Mouse (Mus musculus): ENCODE data around the gene Prm1. TPM values are rescaled to one million over a fixed set of nuclear protein-coding genes. Genes with fewer than 3 reads are reported as not detected.
A peak's percentile ranks its signal among the peaks of the same experiment; 100 is the strongest.

Gene Prm1
- polyA plus RNA-seq, 1 experiment from 2014 or later = not detected

DNA sequence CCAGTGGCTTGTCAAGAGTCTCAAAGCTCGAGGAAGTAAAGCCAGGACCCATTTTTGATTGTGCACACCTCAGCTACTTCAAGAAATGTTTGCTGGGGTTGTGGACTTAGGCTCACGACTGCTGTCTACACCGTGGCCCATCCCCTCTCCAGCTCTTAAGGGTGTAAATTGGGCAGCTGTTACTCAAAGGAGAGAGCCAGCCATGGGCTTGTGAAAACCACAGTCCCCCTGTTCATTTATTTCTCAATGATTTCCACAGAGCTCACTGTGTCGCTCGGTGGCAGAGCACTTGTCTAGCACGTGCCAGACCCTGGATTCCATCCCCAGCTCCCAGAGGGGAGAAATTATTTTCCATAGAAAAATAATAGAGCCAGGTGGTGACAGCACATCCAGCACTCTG is 49.5 kb downstream of the Prm1 start:
- no peak overlapping the region for H3K9ac ChIP-seq (ENCODE audit: low read length)
- no peak overlapping the region for H3K27ac ChIP-seq (ENCODE audit: low read depth)
- H3K4me1 ChIP-seq (replicated peaks; ENCODE audit: control insufficient read depth, insufficient read depth, low read length) = no peaks in the 10 kb centered on the region
- no peak for DNase-seq (ENCODE audit: low spot score)
- H3K9me3 ChIP-seq (ENCODE audit: control insufficient read depth, low read length) = no peaks in the 10 kb centered on the region
- ATAC-seq (replicated peaks; ENCODE audit: low FRiP score, low TSS enrichment, low read depth) = no peak
- H3K36me3 ChIP-seq (ENCODE audit: control insufficient read depth, insufficient read depth, low read length) = no peaks in the 10 kb centered on the region
- H3K27me3 ChIP-seq (replicated peaks; ENCODE audit: control insufficient read depth, insufficient read depth, low read length) = no peaks in the 10 kb centered on the region
- 69% methylated on average over 6 of the region's 6 CpGs for WGBS
- H3K4me3 ChIP-seq (ENCODE audit: low read depth, low read length) = no peak overlapping the region
- H3K4me2 ChIP-seq (ENCODE audit: low read length) = no peak overlapping the region

DNA sequence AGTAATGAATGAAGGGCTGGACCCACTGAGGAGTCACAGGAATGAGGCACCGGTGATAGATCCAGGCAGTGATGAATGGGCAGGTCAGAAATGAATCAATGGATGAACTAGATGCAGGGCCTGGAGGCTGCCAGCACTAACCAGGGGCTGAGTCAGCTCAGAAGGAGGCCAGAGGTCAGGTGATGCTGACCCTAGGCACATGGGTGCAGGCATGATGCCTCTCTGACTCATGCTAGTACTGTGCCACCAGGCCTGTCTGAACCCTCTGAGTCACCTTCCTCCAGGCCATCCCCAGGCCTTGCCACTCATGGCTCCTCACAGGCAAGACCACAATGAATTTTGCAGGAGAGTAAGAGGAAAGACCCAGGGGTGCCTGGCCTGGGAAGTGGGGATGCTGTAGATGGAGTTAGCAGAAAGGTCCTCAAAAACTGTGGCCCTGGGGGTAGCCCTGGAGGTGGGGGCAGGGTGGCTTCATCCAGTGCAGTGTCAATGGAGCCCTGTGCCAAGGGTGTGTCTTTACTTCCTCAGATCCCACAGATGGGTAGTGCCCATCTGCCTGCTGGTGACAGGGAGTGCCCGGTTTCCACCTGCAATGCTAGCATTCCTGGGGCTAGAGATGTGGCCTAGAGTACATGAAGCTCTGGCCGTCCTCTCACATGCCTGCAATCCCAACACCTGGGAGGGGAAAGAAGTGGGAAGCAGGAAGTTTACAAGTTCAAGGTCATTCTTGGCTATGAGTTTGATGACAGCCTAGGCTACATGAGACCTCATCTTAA is 50.9 kb downstream of the Prm1 start:
- Histone ChIP-seq H3K4me1 (replicated peaks; ENCODE audit: control insufficient read depth, insufficient read depth, low read length) (peaks cover 6% of the 10 kb centered on the region), H3K4me2 (ENCODE audit: low read length) (no peak overlapping the region), H3K36me3 (ENCODE audit: control insufficient read depth, insufficient read depth, low read length) (no peaks in the 10 kb centered on the region), H3K4me3 (ENCODE audit: low read depth, low read length) (no peak overlapping the region), H3K27me3 (replicated peaks; ENCODE audit: control insufficient read depth, insufficient read depth, low read length) (no peaks in the 10 kb centered on the region), H3K9me3 (ENCODE audit: control insufficient read depth, low read length) (no peaks in the 10 kb centered on the region), H3K9ac (ENCODE audit: low read length) (no peak overlapping the region), H3K27ac (ENCODE audit: low read depth) (no peak overlapping the region)
- 86% methylated on average over 3 of the region's 3 CpGs for WGBS
- ATAC-seq (replicated peaks; ENCODE audit: low FRiP score, low TSS enrichment, low read depth) (no peak), DNase-seq (ENCODE audit: low spot score) (no peak)

- Histone ChIP-seq H3K36me3 (ENCODE audit: control insufficient read depth, insufficient read depth, low read length) (no peaks in the 10 kb centered on the region), H3K27me3 (replicated peaks; ENCODE audit: control insufficient read depth, insufficient read depth, low read length) (no peaks in the 10 kb centered on the region), H3K9ac (ENCODE audit: low read length) (no peak overlapping the region), H3K4me3 (ENCODE audit: low read depth, low read length) (no peak overlapping the region), H3K4me1 (replicated peaks; ENCODE audit: control insufficient read depth, insufficient read depth, low read length) (peaks cover 14% of the 10 kb centered on the region), H3K27ac (ENCODE audit: low read depth) (no peak overlapping the region), H3K9me3 (ENCODE audit: control insufficient read depth, low read length) (no peaks in the 10 kb centered on the region), H3K4me2 (ENCODE audit: low read length) (no peak overlapping the region)
- ATAC-seq (replicated peaks; ENCODE audit: low FRiP score, low TSS enrichment, low read depth) = peak; percentile 72
- DNase-seq (ENCODE audit: low spot score) = no peak
- WGBS = 32% methylated on average over 7 of the region's 7 CpGs
Measured at GRCm38 (mm10) chr16:10749824-10750223, 55.8 kb downstream of the Prm1 start.

DNA sequence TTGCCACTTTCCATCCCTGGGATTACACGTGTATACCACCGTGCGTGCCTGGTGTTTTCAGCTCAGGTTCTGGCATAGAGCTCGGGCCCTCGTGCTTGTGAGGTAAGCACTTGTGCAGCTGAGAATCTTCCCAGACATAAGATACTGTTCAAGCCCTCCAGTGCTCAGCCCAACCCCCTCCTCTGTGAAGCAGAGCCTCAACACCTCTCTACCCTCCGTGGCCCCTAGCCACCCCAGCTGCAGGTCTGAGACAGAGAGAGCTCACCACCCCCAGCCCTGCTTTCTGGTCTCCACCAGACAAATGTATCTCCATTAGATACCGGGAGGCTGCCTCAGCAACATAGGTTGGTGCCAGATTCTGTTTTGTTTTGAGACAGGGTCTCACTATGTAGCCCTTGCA is 56.4 kb downstream of the Prm1 start:
- no peaks in the 10 kb centered on the region for H3K27me3 ChIP-seq (replicated peaks; ENCODE audit: control insufficient read depth, insufficient read depth, low read length)
- H3K4me1 ChIP-seq (replicated peaks; ENCODE audit: control insufficient read depth, insufficient read depth, low read length) = peaks cover 14% of the 10 kb centered on the region
- H3K36me3 ChIP-seq (ENCODE audit: control insufficient read depth, insufficient read depth, low read length) = no peaks in the 10 kb centered on the region
- H3K9me3 ChIP-seq (ENCODE audit: control insufficient read depth, low read length) = no peaks in the 10 kb centered on the region
- H3K4me2 ChIP-seq (ENCODE audit: low read length) = no peak overlapping the region
- no peak for ATAC-seq (replicated peaks; ENCODE audit: low FRiP score, low TSS enrichment, low read depth)
- WGBS = 40% methylated on average over 7 of the region's 7 CpGs
- H3K27ac ChIP-seq (ENCODE audit: low read depth) = no peak overlapping the region
- no peak overlapping the region for H3K4me3 ChIP-seq (ENCODE audit: low read depth, low read length)
- no peak for DNase-seq (ENCODE audit: low spot score)
- H3K9ac ChIP-seq (ENCODE audit: low read length) = no peak overlapping the region

Other genes with a start within 250 kb of the Prm1 start
- 5.6 and 6.1 TPM in 2 replicates for gene Socs1, start 20.3 kb downstream of the Prm1 start, polyA plus RNA-seq (2014; fragmentation: Nextera tagmentation; extraction: Ambion mirVana)
- gene Tnp2, start 17.2 kb downstream of the Prm1 start, polyA plus RNA-seq (2014; fragmentation: Nextera tagmentation; extraction: Ambion mirVana) = not detected in 2 replicates
- not detected in 2 replicates for gene Prm3, start 14.9 kb downstream of the Prm1 start, polyA plus RNA-seq (2014; fragmentation: Nextera tagmentation; extraction: Ambion mirVana)
- gene Prm2, start 9.7 kb downstream of the Prm1 start, polyA plus RNA-seq (2014; fragmentation: Nextera tagmentation; extraction: Ambion mirVana) = not detected in 2 replicates
- not detected in 2 replicates for gene Gm11172, start 7.1 kb upstream of the Prm1 start, polyA plus RNA-seq (2014; fragmentation: Nextera tagmentation; extraction: Ambion mirVana)
- 3.7 and 3.9 TPM in 2 replicates for gene Rmi2, start 29.2 kb upstream of the Prm1 start, polyA plus RNA-seq (2014; fragmentation: Nextera tagmentation; extraction: Ambion mirVana)

Data from intestine, embryonic 14.5 days (tissue).